Mouse (Mus musculus) intestine, embryonic 16.5 days (tissue): ENCODE measurements around the gene Cpvl. TPM values are rescaled to one million over a fixed set of nuclear protein-coding genes. Genes with fewer than 3 reads are reported as not detected.

Source experiments
- ATAC-seq: fragments of 200-750 bp; cut with Nextera tagmentation; 2 replicates; pipeline ENCODE4 v1.8.0; 2017; ENCODE audit warnings: moderate TSS enrichment, moderate library complexity
- H3K27ac ChIP-seq: fragments of 300-500 bp; sonication (generic); 2 replicates; pipeline ENCODE4 v1.5.1; 2014; ENCODE audit warnings: mild to moderate bottlenecking, low read length
- H3K27me3 ChIP-seq: fragments of 300-500 bp; sonication (generic); replicated peaks from 2 replicates; pipeline ENCODE4 v1.6.1; 2014; ENCODE audit warnings: low read length, control low read depth, mixed read lengths; ENCODE audit not compliant: control insufficient read depth, insufficient read depth
- H3K36me3 ChIP-seq: fragments of 300-500 bp; sonication (generic); 2 replicates; pipeline ENCODE4 v1.6.1; 2014; ENCODE audit warnings: low read length, control low read depth; ENCODE audit not compliant: control insufficient read depth, insufficient read depth
- H3K4me1 ChIP-seq: fragments of 300-500 bp; sonication (generic); 2 replicates; pipeline ENCODE4 v1.6.1; 2014; ENCODE audit warnings: low read length, control low read depth, mixed read lengths; ENCODE audit not compliant: control insufficient read depth, insufficient read depth
- H3K4me2 ChIP-seq: fragments of 300-500 bp; sonication (generic); 2 replicates; pipeline ENCODE4 v1.6.1; 2014; ENCODE audit warnings: low read depth, low read length, control low read depth
- H3K4me3 ChIP-seq: fragments of 300-500 bp; sonication (generic); 2 replicates; pipeline ENCODE4 v1.5.1; 2014; ENCODE audit warnings: mild to moderate bottlenecking, low read length
- H3K9ac ChIP-seq: fragments of 300-500 bp; sonication (generic); 2 replicates; pipeline ENCODE4 v1.6.1; 2014; ENCODE audit warnings: low read depth, low read length
- H3K9me3 ChIP-seq: fragments of 300-500 bp; sonication (generic); 2 replicates; pipeline ENCODE4 v1.6.1; 2016; ENCODE audit warnings: low read length, control low read depth; ENCODE audit not compliant: control insufficient read depth
- WGBS: fragments of 180-500 bp; shearing (Covaris S2); extraction: QIAGEN DNeasy Blood & Tissue Kit; methylation state at CpG from one replicate; pipeline ENCODE4 v1.1.7; 2014; 5-methylcytosine and 5-hydroxymethylcytosine counted together
- polyA plus RNA-seq: library from polyadenylated mRNA; unstranded; fragments of >200 nt; fragmentation: Nextera tagmentation; extraction: Ambion mirVana; gene quantifications from 2 replicates; pipeline ENCODE4 v1.2.1, GENCODE M21; 2015

Cpvl gene
- polyA plus RNA-seq, 1 experiment from 2014 or later = 0.34 TPM

GRCm38 (mm10) chr6:53906871-53907270 lies 71.6 kb downstream of the Cpvl start:
- Histone ChIP-seq H3K4me3 (no peak overlapping the region), H3K36me3 (no peaks in the 10 kb centered on the region), H3K9me3 (no peaks in the 10 kb centered on the region), H3K27ac (no peak overlapping the region; the same call in 1 of the 2 replicates), H3K4me1 (peaks cover 24% of the 10 kb centered on the region), H3K27me3 (no peaks in the 10 kb centered on the region), H3K9ac (no peak overlapping the region), H3K4me2 (no peak overlapping the region)
- WGBS = 49% methylated on average over 4 of the region's 4 CpGs
- no peak for ATAC-seq

- peaks cover 24% of the 10 kb centered on the region for H3K4me1 ChIP-seq
- WGBS = 11% methylated on average over 1 of the region's 1 CpGs
- no peaks in the 10 kb centered on the region for H3K9me3 ChIP-seq
- 0 out of 2 replicates have a peak, but pooled peaks have one; percentile 16 for ATAC-seq
- peak overlapping the region; percentile 6; the same call in 1 of the 2 replicates for H3K27ac ChIP-seq
- H3K27me3 ChIP-seq = no peaks in the 10 kb centered on the region
- H3K4me2 ChIP-seq = no peak overlapping the region
- H3K4me3 ChIP-seq = no peak overlapping the region
- no peaks in the 10 kb centered on the region for H3K36me3 ChIP-seq
- no peak overlapping the region for H3K9ac ChIP-seq
Observed at GRCm38 (mm10) chr6:53906051-53906462, 72.4 kb downstream of the Cpvl start.

- Histone ChIP-seq H3K4me3 (no peak overlapping the region), H3K9ac (no peak overlapping the region), H3K4me2 (no peak overlapping the region), H3K27ac (peak overlapping the region; percentile 6), H3K36me3 (no peaks in the 10 kb centered on the region), H3K27me3 (no peaks in the 10 kb centered on the region), H3K9me3 (no peaks in the 10 kb centered on the region), H3K4me1 (peaks cover 24% of the 10 kb centered on the region)
- WGBS = 63% methylated on average over 4 of the region's 4 CpGs
- 0 out of 2 replicates have a peak, but pooled peaks have one; percentile 26 for ATAC-seq
Observed at GRCm38 (mm10) chr6:53905576-53905975, 72.9 kb downstream of the Cpvl start.

- H3K36me3 ChIP-seq = no peaks in the 10 kb centered on the region
- no peak overlapping the region for H3K4me2 ChIP-seq
- no peaks in the 10 kb centered on the region for H3K27me3 ChIP-seq
- peak overlapping the region; percentile 50 for H3K27ac ChIP-seq
- ATAC-seq = peak; percentile 84
- H3K9me3 ChIP-seq = no peaks in the 10 kb centered on the region
- WGBS = 52% methylated on average over 4 of the region's 4 CpGs
- H3K9ac ChIP-seq = no peak overlapping the region
- H3K4me3 ChIP-seq = no peak overlapping the region
- H3K4me1 ChIP-seq = peaks cover 24% of the 10 kb centered on the region
Observed at GRCm38 (mm10) chr6:53904703-53905395, 73.6 kb downstream of the Cpvl start.

- ATAC-seq = no peak
- Histone ChIP-seq H3K27ac (peak overlapping the region; percentile 50; the same call in 1 of the 2 replicates), H3K4me1 (peaks cover 24% of the 10 kb centered on the region), H3K9me3 (no peaks in the 10 kb centered on the region), H3K4me3 (no peak overlapping the region), H3K4me2 (no peak overlapping the region), H3K9ac (no peak overlapping the region), H3K36me3 (no peaks in the 10 kb centered on the region), H3K27me3 (no peaks in the 10 kb centered on the region)
- 52% methylated on average over 3 of the region's 3 CpGs for WGBS
Observed at GRCm38 (mm10) chr6:53904186-53904585, 74.3 kb downstream of the Cpvl start.

GRCm38 (mm10) chr6:53901741-53902140 lies 76.7 kb downstream of the Cpvl start:
- Histone ChIP-seq H3K4me1 (peaks cover 21% of the 10 kb centered on the region), H3K27me3 (no peaks in the 10 kb centered on the region), H3K4me3 (no peak overlapping the region), H3K9ac (no peak overlapping the region), H3K9me3 (no peaks in the 10 kb centered on the region), H3K36me3 (no peaks in the 10 kb centered on the region), H3K4me2 (no peak overlapping the region), H3K27ac (no peak overlapping the region)
- 78% methylated on average over 8 of the region's 8 CpGs for WGBS
- no peak for ATAC-seq

- no peak overlapping the region for H3K27ac ChIP-seq
- no peaks in the 10 kb centered on the region for H3K27me3 ChIP-seq
- ATAC-seq = no peak
- no peaks in the 10 kb centered on the region for H3K9me3 ChIP-seq
- H3K9ac ChIP-seq = no peak overlapping the region
- H3K36me3 ChIP-seq = no peaks in the 10 kb centered on the region
- H3K4me3 ChIP-seq = no peak overlapping the region
- 68% methylated on average over 7 of the region's 7 CpGs for WGBS
- H3K4me1 ChIP-seq = no peaks in the 10 kb centered on the region
- no peak overlapping the region for H3K4me2 ChIP-seq
Observed at GRCm38 (mm10) chr6:53897872-53898464, 80.5 kb downstream of the Cpvl start.

GRCm38 (mm10) chr6:53897126-53897525 lies 81.3 kb downstream of the Cpvl start:
- H3K27me3 ChIP-seq = no peaks in the 10 kb centered on the region
- H3K36me3 ChIP-seq = no peaks in the 10 kb centered on the region
- WGBS = 91% methylated on average over 6 of the region's 6 CpGs
- H3K27ac ChIP-seq = no peak overlapping the region
- no peak overlapping the region for H3K4me3 ChIP-seq
- ATAC-seq = no peak
- H3K4me1 ChIP-seq = no peaks in the 10 kb centered on the region
- H3K9ac ChIP-seq = no peak overlapping the region
- no peak overlapping the region for H3K4me2 ChIP-seq
- H3K9me3 ChIP-seq = no peaks in the 10 kb centered on the region

GRCm38 (mm10) chr6:53893731-53894130 lies 84.7 kb downstream of the Cpvl start:
- Histone ChIP-seq H3K4me3 (no peak overlapping the region), H3K36me3 (no peaks in the 10 kb centered on the region), H3K27me3 (no peaks in the 10 kb centered on the region), H3K4me1 (no peaks in the 10 kb centered on the region), H3K27ac (no peak overlapping the region), H3K9ac (no peak overlapping the region), H3K4me2 (no peak overlapping the region), H3K9me3 (no peaks in the 10 kb centered on the region)
- no peak for ATAC-seq
- WGBS = 43% methylated on average over 3 of the region's 3 CpGs
